Mouse (Mus musculus): ENCODE data around the gene 1700008O03Rik. TPM values are rescaled to one million over a fixed set of nuclear protein-coding genes. Genes with fewer than 3 reads are reported as not detected.

Gene 1700008O03Rik
- total and polyA plus RNA-seq, 3 experiments, result 0.95 TPM; not detected in 2

DNA sequence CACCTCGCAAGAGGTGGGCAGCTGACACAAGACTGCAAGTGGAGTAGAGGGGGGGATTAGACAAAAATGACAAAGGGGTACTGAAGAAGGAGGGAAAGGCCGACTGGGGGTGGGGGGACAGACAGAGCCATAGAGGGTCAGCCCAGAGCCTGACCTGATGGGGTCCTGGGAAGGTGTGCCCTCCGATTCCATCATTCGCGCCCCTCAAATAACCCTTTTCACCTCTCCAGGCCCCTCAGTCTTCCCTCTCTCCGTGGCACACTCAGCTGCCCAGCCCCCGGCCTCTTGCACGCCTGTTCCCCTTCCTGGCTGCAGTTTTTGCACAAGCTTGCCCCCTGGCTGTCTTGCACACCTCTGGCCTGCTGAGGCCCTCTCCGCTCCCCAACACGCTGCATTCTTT lies 28.1 kb downstream of the 1700008O03Rik start:
- H3K9me3 ChIP-seq (replicated peaks; ENCODE audit: insufficient read depth, low read length), result no peaks in the 10 kb centered on the region
- no peak overlapping the region for H3K27ac ChIP-seq (ENCODE audit: control insufficient read depth, low read depth, low read length)
- no peaks in the 10 kb centered on the region for H3K79me2 ChIP-seq (ENCODE audit: control insufficient read depth, insufficient read depth, low read length, poor library complexity)
- no peak for DNase-seq (ENCODE audit: low read depth, low spot score)
- no peak overlapping the region for H3K4me3 ChIP-seq (ENCODE audit: control insufficient read depth in 1 of 2, insufficient read depth in 1 of 2, low read depth in 2 of 2, low read length in 2 of 2)
- TF ChIP-seq ZMIZ1 (IDR thresholded peaks at IDR 0.05; ENCODE audit: low read depth, low read length) (no peak), ZNF384 (IDR thresholded peaks at IDR 0.05; ENCODE audit: low read depth, low read length) (no peak), MYC (IDR thresholded peaks at IDR 0.05; ENCODE audit: low read depth, low read length) (no peak), ZKSCAN1 (IDR thresholded peaks at IDR 0.05; ENCODE audit: low read depth, low read length) (no peak), NELFE (IDR thresholded peaks at IDR 0.05; ENCODE audit: low read depth, low read length) (no peak), POLR2AphosphoS5 (IDR thresholded peaks at IDR 0.05; ENCODE audit: borderline replicate concordance, low read depth, low read length) (no peak), USF2 (IDR thresholded peaks at IDR 0.05; ENCODE audit: borderline replicate concordance in 1 of 2, insufficient read depth in 1 of 2, low read depth in 1 of 2, low read length in 2 of 2) (no peak)
- peaks cover 0 to 6% of the 10 kb centered on the region in 2 experiments; a peak in 1 of 4 replicates for H3K4me1 ChIP-seq (ENCODE audit: control insufficient read depth in 1 of 2, insufficient read depth in 2 of 2, low read length in 2 of 2)
- H3K36me3 ChIP-seq (ENCODE audit: control insufficient read depth in 1 of 2, insufficient read depth in 2 of 2, low read length in 2 of 2), result peaks cover 0 to 2% of the 10 kb centered on the region in 2 experiments; a peak in 1 of 4 replicates
- H3K9ac ChIP-seq (ENCODE audit: control insufficient read depth, low read depth, low read length, poor library complexity, severe bottlenecking), result no peak overlapping the region
- no peaks in the 10 kb centered on the region for H3K27me3 ChIP-seq (ENCODE audit: control insufficient read depth in 1 of 2, insufficient read depth in 2 of 2, low read length in 2 of 2)

DNA sequence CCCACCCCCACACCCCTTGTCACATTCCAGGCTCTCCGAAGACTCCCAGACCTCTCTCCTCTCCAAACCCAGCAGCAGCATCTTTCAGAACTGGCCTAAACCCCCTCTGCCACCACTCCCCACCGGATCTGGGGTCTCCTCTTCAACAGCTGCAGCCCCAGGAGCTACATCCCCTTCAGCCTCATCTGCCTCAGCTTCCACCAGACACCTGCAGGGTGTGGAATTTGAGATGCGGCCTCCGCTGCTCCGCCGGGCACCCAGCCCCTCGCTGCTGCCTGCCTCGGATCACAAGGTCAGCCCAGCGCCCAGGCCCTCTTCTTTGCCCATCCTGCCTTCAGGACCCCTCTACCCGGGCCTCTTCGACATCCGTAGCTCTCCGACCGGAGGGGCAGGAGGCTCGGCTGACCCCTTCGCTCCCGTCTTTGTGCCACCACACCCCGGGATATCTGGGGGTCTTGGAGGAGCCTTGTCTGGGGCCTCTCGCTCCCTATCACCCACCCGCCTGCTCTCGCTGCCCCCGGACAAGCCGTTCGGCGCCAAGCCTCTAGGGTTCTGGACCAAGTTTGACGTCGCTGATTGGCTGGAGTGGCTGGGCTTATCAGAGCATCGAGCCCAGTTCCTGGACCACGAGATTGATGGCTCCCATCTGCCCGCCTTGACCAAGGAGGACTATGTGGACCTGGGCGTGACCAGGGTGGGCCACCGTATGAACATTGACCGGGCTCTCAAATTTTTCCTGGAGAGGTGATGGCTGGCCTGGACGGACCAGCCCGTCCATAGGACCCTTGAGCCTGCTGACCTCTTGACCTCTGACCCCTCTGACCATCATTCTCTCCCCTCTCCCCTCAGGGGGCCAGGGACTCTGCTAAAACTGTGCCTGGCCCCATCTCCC lies 28.8 kb downstream of the 1700008O03Rik start:
- Histone ChIP-seq H3K9ac (ENCODE audit: control insufficient read depth, low read depth, low read length, poor library complexity, severe bottlenecking) (no peak overlapping the region), H3K27me3 (ENCODE audit: control insufficient read depth in 1 of 2, insufficient read depth in 2 of 2, low read length in 2 of 2) (no peaks in the 10 kb centered on the region)

DNA sequence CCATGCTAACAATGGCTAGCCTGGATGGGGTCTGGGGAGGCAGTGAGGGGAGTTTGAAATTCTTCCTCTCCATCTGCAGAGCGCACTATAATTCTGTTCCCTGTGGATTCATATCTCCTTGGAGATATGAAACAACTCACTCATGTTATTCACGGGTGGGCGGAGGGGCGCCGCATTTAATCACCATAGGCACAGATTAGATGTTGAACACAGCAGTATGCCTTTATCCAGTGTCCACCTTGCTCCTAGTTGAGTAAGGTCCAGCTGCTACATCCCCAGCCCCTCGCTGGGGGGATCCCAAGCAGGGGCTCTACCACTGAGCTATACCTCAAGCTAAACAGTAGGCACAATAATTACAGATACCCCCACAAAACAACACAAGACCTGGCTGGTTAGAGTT lies 30.2 kb downstream of the 1700008O03Rik start:
- Histone ChIP-seq H3K79me2 (ENCODE audit: control insufficient read depth, insufficient read depth, low read length, poor library complexity) (no peaks in the 10 kb centered on the region), H3K27ac (ENCODE audit: control insufficient read depth, low read depth, low read length) (no peak overlapping the region), H3K36me3 (ENCODE audit: control insufficient read depth in 1 of 2, insufficient read depth in 2 of 2, low read length in 2 of 2) (peaks cover 0 to 2% of the 10 kb centered on the region in 2 experiments; a peak in 1 of 4 replicates), H3K4me1 (ENCODE audit: control insufficient read depth in 1 of 2, insufficient read depth in 2 of 2, low read length in 2 of 2) (peaks cover 0 to 6% of the 10 kb centered on the region in 2 experiments; a peak in 1 of 4 replicates), H3K9ac (ENCODE audit: control insufficient read depth, low read depth, low read length, poor library complexity, severe bottlenecking) (no peak overlapping the region), H3K27me3 (ENCODE audit: control insufficient read depth in 1 of 2, insufficient read depth in 2 of 2, low read length in 2 of 2) (no peaks in the 10 kb centered on the region), H3K9me3 (replicated peaks; ENCODE audit: insufficient read depth, low read length) (no peaks in the 10 kb centered on the region), H3K4me3 (ENCODE audit: control insufficient read depth in 1 of 2, insufficient read depth in 1 of 2, low read depth in 2 of 2, low read length in 2 of 2) (no peak overlapping the region)
- no peak for TF ChIP-seq BHLHE40 (IDR thresholded peaks at IDR 0.05; ENCODE audit: borderline replicate concordance, low read depth, low read length)
- TF ChIP-seq ZKSCAN1 (IDR thresholded peaks at IDR 0.05; ENCODE audit: low read depth, low read length), result no peak
- no peak for TF ChIP-seq MYB (IDR thresholded peaks at IDR 0.05; ENCODE audit: low read depth, low read length)
- no peak for TF ChIP-seq USF2 (IDR thresholded peaks at IDR 0.05; ENCODE audit: borderline replicate concordance in 1 of 2, insufficient read depth in 1 of 2, low read depth in 1 of 2, low read length in 2 of 2)
- no peak for TF ChIP-seq USF1 (IDR thresholded peaks at IDR 0.05; ENCODE audit: low read depth, low read length)
- TF ChIP-seq POLR2AphosphoS2 (IDR thresholded peaks at IDR 0.05; ENCODE audit: low read length), result no peak
- no peak for TF ChIP-seq GABPA (IDR thresholded peaks at IDR 0.05; ENCODE audit: low read depth, low read length)
- TF ChIP-seq RCOR1 (IDR thresholded peaks at IDR 0.05; ENCODE audit: low read depth, low read length), result no peak
- TF ChIP-seq MAZ (IDR thresholded peaks at IDR 0.05; ENCODE audit: low read depth, low read length), result no peak
- TF ChIP-seq GATA1 (IDR thresholded peaks at IDR 0.05; ENCODE audit: low read depth, low read length), result no peak
- TF ChIP-seq CHD2 (IDR thresholded peaks at IDR 0.05; ENCODE audit: low read length), result no peak
- TF ChIP-seq MEF2A (IDR thresholded peaks at IDR 0.05; ENCODE audit: extremely low read depth, insufficient replicate concordance, low read depth, low read length, poor library complexity, severe bottlenecking), result no peak
- TF ChIP-seq ZC3H11A (IDR thresholded peaks at IDR 0.05; ENCODE audit: low read depth, low read length), result no peak
- DNase-seq (ENCODE audit: low read depth, low spot score), result no peak

More for the DNA sequence above, 28.8 kb downstream of the 1700008O03Rik start:
- Histone ChIP-seq H3K36me3 (ENCODE audit: control insufficient read depth in 1 of 2, insufficient read depth in 2 of 2, low read length in 2 of 2) (peaks cover 0 to 2% of the 10 kb centered on the region in 2 experiments; a peak in 1 of 4 replicates), H3K4me3 (ENCODE audit: control insufficient read depth in 1 of 2, insufficient read depth in 1 of 2, low read depth in 2 of 2, low read length in 2 of 2) (no peak overlapping the region), H3K79me2 (ENCODE audit: control insufficient read depth, insufficient read depth, low read length, poor library complexity) (no peaks in the 10 kb centered on the region), H3K9me3 (replicated peaks; ENCODE audit: insufficient read depth, low read length) (no peaks in the 10 kb centered on the region), H3K4me1 (ENCODE audit: control insufficient read depth in 1 of 2, insufficient read depth in 2 of 2, low read length in 2 of 2) (peaks cover 0 to 6% of the 10 kb centered on the region in 2 experiments; a peak in 1 of 4 replicates), H3K27ac (ENCODE audit: control insufficient read depth, low read depth, low read length) (no peak overlapping the region)
- DNase-seq (ENCODE audit: low read depth, low spot score), result no peak
- TF ChIP-seq ETS1 (IDR thresholded peaks at IDR 0.05; ENCODE audit: low read depth, low read length), result no peak
